Mouse (Mus musculus): Measurements from ENCODE around the gene Macrod2.

The Macrod2 gene

DNA sequence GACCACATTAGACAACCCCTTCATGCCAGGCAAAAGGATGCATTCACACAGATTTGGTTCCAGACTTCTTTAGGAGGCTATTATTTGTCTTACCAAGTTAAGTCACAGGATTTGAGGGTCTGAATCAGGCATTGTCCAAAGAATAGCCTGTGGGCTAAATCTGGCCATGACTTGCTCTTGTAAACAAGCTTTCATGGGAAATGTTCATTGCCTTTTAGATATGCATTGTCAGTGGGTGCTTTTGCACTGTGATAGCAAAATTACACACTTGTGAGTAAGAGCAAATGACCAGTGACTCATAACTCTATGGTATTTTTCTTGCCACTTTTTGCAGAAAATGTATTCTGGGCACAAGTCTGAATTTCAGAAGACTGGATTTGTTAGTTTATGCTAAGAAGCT, 1150.8 kb downstream of the Macrod2 start:
- no peak for DNase-seq

DNA sequence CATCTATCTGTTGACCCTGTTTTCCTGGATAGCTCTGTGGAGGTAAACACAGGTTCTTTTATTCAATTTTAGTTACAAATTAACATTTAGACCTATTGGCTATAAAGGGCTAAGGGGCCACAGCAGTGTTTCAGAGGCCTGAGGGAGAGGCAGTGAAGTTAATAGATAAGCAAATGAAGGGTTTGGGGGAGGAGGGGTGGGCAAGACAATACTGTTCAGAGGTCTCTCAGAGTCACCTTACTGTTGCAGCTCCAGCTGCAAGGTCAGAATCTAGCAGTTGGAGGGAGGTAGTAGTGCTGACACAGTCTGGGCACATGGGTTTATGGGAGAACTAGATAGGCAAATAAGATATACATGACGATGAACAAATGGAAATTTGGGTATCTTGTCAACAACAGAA, 1156.6 kb downstream of the Macrod2 start:
- no peak for DNase-seq

DNA sequence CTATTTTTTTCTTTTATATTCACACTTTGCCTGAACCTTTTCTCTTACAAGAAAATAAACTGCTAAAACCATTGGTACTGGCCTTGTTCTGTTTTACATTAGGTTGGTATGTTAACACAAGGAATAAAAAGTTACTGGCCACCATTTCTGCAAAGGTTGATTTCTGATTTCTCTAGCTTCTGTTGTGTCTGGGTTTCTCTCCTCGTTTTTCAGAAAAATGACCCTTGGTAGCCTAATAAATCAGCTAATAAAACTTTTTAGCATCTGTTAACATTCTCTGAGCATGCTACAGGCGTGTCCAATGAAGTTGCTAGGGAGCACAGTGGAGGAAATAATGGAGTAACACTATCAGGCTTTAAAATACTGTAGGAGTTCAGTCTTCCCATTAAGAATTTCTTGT, 1161.6 kb downstream of the Macrod2 start:
- DNase-seq: no peak

DNA sequence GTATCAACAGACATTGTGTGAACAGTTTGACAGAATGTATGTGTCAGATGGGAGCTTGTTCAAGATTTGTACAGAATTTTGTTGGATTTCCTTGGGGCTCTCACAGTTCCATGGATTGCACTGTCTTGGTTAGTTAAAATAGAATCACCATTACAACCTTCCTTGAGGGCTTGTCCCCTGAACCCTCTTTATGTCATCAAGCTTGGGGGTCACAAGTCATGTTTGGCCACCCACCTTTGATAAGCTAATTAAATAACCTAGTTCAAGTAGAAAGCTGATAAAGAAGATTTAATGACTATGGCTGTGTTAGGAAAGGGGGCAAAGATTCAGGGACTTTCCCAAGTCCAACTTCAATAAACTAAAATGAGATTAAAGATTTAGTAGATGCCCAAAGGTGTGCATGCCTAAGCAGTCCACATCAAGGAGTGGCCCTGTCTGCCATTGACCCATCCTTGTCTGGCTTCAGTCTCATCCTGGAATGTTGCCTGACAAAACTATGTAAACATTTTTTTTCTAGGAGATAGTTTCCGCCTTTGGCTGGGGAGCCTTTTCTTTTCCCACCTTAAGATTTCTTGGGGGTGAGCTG, 1163.2 kb downstream of the Macrod2 start:
- no peak for DNase-seq

DNA sequence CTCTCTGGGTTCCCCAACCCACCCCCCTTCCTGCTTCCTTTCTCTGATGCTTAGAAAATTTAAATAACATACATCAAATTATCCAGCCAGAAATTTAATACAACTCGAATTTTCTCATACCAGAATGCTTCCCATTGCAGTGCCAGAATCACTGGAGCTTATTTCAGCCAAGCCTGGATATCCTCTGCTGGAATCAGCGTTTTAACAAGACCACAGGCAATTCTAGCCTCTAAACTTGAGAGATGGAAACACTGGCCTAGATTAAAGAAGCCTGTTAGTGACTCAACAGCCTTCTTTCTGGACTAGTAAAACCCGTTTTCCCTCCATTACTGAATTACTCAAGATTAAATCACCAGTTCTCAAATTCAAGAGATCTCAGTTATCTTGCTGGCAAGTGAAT, 1170.9 kb downstream of the Macrod2 start:
- no peak for DNase-seq

DNA sequence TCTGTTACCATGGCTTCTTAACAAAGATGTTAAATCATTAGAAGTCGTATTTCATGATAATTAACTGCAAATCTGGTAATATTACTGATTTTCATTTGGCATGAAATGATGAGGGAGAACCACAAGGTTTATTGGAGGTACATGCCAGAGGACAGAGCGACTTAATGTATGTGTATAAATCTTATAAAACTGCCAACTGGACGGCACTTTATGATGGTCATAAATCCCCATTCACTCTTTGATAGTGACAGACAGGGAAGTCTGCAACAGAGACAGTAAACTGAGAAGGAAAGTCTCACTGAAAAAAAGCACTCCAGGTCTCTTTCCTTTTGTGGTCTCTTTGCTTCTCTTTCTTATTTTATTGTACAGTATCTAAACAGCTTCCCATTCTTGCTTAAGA, 1176.3 kb downstream of the Macrod2 start:
- no peak for DNase-seq

DNA sequence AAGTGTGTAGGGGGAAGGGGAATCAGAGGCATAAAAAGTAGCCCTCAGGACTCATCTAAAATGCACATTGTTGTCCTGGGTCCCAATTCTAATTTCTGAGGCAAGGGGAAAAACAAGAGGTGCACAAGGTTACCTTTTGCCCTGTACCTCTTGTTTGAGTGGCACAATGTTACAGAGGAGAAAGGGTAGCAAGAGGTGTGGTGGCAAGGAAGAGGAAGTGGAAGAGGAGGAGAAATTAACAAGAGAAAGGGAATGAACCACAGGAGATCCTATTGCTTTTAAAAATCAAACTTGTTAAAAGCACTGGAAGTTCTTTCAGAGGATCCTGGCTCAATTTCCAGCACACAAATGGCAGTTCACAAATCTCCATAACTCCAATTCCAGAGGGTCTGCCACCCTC, 1183.1 kb downstream of the Macrod2 start:
- DNase-seq: no peak

DNA sequence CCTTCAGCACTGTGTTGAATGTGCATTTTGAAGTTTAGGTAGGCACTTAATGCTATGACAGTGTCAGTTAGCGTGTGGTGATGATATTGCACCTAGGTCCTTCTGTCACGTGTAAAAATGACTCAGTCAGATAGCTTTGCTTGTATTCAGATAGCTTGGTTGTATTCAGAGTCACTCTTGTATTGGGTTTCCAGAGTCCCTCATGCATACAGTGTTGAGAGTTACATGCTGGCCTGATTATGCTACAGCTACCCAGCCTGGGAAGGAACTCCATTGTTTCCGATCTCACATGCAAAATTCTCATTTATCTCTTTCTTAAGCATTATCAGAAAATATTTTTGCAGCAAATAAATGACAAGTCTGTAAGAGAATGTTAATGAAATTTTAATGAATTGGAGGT, 1187.3 kb downstream of the Macrod2 start:
- DNase-seq: no peak

DNA sequence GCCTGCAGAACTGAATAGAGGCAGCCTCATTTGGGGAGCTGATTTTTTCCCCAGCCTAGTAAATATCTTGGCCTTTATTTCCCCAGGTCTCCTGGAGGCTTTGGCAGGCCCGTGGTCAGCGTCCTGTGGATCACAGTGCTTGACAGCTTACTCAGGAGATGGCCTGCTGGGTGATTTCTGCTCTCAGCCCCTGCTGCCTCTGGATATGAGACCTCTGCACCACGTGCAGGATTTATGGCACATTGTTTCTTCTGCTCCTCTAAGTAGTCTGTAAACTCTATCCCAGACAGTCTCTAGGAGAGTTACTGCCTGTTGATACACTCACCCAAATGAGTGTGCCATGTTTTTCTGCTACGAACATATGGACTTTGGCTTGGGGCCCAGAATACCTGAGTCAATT, 1187.8 kb downstream of the Macrod2 start:
- no peak for DNase-seq

DNA sequence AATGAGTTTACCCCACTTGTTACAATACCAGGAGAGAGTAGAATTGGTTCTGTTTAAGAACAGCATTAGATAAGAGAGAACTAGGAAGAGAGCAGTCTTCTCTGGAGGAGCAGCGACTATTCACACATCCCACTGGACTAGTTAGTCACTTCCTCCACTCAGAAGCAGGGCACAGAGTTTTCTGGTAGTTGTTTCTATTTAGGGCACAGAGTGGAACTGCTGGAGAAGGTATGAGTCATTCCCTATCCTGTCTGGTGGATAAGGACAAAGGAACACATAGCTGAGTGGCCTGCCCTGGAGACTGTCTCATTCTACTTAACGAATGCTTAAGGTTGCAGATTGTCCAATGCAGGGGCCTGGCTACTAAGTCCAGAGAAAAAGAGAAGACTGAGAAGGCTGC, 1192.2 kb downstream of the Macrod2 start:
- no peak for DNase-seq

DNA sequence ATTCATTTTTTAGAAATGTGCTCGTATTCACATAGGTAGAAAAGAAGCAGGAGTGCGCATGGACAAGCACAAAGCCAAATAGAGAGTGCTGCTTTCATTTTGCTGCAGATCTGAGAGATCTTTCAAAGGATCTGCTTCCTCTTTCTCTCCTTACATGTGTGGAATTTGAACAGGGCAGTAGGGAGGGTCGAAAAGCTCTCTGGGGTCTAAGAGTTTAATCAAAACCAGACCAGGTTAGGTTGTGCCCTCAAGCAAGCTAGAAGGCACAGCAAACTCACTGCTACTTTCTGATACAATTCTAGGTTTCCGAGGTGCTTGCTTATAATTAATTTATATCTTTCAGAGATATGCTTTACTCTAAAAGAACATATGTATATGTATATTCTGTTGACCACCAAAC, 1196.2 kb downstream of the Macrod2 start:
- DNase-seq: no peak

DNA sequence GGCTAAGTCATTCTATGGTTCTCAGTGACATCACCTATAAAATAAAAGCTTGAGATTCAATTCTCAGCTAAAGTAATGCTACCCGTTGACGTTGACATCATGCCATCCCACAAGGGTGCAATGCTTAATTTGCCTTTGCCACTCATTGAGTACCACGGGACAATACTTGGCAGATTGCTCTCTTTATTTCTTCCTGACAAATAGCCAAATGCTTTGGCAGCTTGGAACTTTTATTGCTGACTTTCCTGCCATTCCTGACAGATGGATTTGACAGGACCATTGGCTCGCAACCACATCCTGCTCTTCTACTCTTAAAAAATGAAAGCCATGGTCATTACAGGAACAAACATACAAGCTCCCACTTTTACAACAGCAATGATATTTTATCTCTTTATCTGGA, 1199.7 kb downstream of the Macrod2 start:
- no peak for DNase-seq

DNA sequence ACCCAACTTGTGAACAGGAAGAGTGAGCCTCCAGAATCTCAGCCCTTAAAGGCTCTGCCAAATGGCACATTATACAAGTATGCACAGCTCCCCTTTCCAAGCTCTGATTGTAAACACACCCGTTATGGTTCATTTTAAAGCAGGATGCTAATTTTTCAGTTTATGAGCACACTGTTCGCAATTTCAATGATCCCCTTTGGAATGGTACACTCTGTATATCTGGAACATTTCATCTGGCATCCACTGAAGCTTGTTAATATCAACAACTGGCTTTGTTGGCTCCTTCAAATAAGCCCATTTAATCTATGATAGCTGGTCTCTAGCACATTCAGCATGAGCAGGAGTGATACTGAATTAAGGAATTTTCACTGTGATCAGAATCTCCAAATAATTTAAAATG, 1222.6 kb downstream of the Macrod2 start:
- no peak for DNase-seq

DNA sequence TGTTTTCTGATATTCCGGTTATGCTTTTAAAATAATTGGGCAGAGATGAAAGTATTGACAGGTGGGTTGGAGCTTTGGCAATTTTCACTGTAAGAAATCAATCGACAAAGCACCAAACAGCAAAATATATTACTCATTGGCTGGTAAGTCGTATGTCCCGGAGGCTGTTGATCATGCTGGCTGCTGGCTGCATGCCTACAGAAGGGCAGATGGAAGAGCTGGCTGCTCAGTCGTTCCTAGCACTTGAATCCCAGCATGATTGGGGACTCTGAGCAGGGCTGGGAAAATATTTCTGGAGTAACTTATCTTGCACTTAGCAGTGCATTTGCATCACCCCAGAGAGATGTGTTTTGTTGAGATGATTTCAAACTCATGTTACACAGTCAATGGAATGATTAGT, 1223.1 kb downstream of the Macrod2 start:
- DNase-seq: no peak

DNA sequence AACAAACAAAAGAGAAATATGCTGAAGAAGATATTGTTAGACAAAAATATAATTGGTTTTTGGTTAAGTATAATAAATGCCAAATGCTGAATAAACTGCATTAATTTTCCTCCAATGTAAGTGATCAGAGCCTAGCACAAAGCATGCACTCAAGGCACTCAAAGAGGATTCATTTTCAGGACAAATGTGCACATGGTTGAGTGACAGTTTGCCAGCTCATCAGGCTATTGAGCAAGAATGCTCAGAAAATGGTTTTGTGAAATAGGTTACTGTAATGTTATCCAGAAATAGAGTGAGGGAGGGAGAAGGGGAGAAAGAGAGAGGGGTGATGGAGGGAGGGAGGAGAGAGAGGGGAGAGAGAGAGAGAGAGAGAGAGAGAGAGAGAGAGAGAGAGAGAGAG, 1268.9 kb downstream of the Macrod2 start:
- no peak for DNase-seq

DNA sequence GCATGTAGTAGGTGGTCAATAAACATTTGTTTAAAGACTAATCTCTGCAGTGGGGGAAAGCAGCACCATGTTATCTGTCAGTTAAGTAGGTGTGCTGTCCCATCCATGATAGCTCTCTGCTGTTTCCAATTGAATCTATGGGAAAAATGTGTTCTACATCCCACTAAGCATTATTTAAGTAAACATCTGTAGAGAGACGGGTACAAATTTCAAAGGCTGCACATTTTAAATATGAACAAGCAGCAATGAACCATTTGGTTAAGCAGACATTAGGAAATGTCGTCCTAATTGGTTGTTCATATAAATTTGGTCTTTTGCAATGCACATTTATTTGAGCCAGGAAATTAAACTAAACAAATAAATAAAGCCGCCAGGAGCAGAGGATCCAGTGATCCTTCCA, 1277.7 kb downstream of the Macrod2 start:
- DNase-seq: no peak

DNA sequence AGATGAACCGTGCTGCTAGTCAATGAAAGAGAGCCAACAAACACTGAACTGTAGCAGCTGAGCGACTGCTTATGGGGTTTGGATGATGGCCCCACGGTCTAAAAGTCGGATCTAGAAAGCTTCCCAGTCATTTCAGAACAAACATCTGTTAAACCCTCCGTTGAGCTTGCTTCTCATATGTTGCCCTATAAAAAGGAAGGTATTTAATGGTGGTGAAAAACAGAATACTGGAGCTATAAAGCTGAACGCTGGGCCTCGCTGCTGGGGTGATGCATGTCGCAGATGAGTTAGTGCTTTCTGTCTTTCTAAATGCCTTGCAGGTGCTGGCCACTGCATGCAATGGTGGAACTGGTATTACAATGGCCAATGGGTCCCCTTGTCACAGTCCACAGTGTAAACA, 1278.3 kb downstream of the Macrod2 start:
- DNase-seq: no peak

DNA sequence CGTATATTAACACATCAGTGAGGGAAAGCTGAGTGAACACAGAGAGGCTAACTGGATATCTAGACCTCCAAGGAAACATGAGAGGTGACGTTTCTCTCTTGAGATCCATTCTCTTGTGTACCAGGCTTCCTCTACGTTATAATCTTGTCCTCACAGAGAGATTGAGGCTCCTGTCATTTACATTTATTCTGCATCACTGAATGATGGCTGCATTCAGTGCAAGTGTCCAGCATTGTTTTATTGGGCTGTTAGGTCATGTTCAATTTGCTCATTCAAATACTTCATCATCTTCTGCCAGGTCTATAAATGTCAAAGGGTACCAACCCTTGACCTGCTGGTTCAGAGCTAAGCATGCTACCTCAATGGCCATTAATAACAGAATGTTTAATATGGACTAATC, 1302.4 kb downstream of the Macrod2 start:
- DNase-seq: no peak

DNA sequence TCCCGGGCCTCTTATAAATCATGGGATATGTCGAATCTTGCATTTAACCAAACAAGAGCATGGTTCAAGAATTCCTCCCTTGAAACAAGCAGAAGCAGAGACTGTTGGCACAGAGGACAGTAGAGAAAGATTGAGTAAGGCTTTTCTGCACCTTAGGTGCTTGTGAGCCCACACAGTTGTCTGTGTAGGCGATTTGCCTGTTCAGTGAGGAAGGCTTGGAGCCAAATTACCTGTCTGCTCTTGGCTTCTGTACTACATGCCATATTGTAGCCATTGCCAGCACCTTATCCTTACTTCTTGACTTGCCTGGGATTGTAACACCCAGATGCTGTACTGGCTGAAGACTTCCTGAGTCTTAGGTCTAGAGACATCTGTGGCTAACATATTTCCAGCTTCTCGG, 1303.2 kb downstream of the Macrod2 start:
- DNase-seq: no peak

DNA sequence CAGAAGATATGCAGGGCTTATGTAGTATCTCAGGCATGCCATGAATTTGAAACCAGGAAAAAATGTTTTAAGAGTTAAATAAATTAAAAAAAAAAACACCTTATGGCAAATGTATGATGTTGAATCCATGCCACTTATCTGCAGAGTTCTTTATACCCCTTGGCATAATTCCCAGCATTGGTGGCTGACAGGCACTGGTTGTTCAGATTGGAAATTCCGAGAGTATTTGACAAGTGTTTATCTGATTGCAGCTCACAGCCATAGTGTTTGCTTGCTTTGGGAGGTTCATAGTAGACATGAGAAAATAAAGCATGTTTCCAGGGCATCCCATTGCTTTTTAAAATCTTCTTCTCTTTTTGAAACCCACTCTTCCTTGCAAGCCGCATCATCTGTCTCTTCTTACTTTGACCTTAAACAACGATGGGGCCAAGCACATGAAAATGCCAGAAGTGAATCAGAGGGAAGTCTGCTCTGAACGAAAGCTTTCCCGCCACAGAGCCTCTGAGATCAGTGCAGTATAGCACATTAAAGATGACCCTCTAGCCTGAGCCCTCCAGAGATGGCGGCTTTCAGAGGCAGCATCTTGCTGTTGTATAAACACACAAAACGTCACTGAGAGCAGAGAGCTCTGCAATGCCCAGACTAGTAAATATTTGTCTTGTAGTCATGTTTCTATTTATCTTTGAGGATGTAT, 1305.8 kb downstream of the Macrod2 start:
- no peak for DNase-seq

DNA sequence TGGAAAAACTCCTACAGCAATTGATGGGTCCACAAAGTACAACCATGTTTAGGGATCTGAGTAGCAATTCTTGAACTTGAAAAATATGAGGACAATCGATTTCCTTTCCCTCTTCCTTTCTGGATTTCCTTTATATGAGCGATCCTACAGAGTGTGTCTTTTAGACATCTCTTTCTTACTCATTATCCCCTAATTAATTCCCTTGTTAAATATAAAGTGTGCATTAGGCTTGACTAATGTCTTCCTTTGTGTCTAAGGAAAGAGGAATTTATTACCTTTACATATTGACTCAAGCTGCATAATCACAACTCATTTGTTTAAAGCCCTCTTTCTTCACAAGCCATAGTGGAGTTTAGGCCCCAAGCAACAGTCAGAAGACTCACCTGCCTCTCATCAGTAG, 1316.7 kb downstream of the Macrod2 start:
- no peak for DNase-seq

DNA sequence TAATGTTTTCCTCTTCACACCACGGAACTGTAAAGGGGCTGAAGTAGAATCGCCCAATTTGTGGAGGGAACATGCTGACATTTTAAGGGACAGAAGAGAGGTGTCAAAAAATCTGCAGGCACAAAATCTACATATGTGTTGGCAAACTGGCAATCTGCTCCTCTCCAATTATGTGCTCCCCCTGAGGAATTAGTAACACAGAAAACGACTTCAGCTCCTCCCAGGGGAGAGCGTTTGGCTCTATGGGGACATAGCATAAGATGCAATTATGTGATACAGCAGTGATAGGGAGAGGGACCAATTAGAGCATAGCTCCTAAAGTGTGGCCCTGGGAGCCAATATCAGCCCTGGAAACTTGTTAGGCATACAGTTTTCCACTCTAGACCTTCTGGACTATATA, 1317.2 kb downstream of the Macrod2 start:
- DNase-seq: no peak

DNA sequence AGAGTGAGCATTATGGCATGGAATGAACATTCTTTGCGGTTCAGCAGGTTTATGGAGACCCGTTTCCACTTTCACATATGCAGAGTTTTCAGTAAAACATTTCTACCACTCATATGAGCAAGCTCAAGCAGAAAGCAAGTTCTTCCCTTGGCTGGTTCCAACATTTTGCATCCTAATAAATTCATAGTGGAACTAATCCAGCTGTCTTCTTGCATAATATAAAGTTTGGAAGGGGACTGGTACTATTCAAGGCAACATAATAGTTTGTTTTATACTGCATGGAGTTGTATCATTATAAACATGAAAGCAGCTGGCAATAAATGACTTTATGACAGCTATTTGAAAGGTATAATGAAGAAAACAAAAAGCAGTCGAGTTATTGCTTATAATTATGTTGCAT, 1320.0 kb downstream of the Macrod2 start:
- no peak for DNase-seq

DNA sequence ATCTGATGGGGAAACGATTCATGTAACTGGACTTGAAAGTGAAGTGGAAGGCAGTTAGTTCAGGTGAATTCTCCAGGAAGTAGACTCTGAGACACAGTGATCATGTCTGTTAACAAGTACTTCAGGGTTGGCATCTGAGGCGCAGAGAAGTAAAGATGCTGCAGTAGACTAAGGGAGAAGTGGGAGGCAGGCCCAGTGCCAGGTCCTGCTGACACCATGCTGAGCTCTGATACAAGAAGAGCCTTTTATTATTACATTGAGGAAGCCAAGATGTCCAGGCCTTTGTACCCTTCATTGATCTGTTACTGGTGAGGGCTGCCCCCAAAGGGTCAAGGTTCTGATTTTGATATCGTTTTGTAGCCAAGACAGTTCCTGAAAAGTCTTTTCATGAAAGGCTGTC, 1327.4 kb downstream of the Macrod2 start:
- no peak for DNase-seq

DNA sequence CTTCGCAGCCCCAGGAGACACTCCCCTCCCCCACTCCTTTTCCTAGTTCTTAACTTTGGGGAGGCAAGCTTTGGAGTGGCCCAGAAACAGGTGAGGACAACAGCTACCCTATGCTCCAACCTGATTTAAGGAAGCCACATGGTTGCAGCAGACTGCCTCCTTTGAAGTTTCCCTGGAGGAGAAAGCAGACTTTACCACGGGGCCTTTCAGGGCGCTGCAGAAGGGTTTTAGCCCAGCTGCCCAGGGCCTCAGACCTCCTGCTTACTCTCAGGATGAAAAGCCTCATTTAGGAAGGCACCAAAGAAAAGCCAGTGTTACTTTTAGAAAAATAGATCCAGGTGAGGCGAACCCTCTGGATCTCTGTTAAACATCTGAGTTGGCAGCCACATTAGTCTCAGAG, 1333.9 kb downstream of the Macrod2 start:
- no peak for DNase-seq
